Mouse (Mus musculus): ENCODE results near the gene Kmt5c.
"Not testable (repeated sequence)": the region's sequence is repeated elsewhere in the genome, so short reads cannot be mapped to it uniquely, and the experiment has no call there.

The Kmt5c gene

DNA sequence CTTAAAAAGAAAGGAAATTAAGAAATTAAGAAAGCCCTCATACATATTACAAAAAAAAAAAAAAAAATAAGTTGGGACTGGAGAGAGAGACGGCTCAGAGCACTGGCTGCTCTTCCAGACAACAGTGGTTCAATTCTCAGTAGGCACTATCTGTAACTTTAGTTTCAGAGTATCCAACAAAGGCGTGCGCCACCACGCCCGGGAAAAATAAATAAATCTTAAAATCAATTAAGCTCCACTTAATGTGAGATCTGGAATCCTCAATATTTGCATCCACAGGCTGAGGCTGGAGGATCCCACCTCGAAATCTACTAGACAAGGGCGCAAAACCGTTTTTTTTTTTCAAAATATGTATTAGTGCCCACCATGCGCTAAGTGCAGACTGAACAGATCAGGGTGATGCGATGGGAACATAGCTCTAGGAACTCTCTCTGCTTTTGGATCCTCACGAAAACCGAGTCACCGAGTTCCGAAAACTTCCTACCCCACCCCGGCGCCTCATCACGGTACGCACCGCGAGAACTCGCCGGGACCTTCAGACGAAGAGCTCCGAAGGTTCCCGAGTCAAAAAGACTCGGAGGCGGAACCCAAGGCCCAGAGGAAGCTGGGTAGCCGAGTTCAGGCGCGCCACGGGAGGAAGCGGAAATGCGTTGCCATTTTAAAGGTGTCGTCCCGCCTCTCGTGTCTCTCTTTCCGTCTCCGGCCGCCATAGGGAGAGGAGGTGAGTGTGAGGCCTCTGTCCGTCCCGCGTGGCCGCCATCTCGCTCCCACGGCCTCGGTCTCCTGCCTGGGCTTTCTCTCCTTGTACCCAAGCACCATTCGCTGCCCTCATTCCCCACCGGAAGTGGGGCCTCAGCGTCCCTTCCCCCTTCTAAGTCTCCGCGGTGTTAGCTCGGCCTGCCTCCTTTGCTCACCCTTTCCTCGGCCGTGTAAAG is 52.6 kb downstream of the Kmt5c start, which contains the start of gene Rpl28:
Gene Rpl28, plus strand, starts transcription at position 597 of the 935 bp plus-strand sequence.
- peak; percentile 92 for DNase-seq

DNA sequence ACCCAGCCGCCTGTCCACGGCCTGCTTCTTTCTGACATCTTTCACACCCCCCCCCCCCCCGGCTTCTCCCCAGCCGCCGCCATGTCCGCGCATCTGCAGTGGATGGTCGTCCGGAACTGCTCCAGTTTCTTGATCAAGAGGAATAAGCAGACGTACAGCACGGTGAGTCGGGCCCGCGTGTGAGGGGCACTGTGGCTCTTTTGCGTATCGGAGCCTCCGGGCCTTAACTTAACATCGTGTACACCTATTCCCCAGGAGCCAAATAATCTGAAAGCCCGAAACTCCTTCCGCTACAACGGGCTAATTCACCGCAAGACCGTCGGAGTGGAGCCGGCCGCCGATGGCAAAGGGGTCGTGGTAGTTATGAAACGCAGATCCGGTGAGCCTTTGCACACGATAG is 53.3 kb downstream of the Kmt5c start:
- DNase-seq, result not testable (repeated sequence)

DNA sequence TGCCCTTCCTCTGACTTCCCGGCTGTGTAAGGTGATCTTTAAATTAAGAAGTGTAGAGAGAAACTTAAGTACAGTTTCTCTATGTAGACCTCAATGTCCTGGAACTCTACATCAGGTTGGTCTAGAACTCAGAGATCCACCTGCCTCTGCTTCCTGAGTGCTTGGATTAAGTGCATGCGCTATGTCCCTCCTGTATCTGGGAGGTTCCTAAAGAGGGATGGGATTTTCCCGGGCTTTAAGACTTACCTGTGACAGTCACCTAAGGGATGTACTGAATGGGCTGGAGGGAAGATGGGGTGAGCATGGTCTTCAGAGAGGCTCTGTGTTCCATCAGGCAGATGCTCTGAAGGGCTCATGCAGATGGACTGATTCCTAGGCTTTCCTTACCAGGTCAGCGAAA is 53.8 kb downstream of the Kmt5c start:
- DNase-seq, result no peak

DNA sequence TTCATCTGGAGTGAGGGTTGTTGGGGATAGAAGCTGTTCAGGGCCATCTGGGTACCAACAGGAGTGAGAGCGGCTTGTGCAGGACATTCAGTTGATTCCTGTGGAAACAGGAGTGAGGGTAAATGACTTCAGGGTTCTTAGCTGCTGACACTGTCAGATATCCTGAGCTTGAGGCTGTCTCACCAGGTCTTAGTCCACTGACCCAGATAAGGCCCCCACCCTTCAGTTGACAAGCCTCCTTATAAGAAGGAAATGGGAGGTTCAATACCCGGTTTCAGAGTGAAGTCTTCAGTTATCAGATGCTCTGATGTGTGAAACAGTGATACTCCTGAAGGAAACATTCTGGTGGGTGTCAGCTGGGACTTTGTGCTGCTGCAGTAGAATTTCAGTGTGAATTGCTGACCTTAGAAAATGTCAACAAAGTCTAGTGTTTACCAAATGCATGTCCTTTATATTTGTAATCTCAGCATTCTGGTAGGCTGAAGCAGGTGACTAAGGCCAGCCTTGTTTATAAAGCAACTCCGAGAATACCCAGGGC is 54.8 kb downstream of the Kmt5c start:
- DNase-seq, result no peak

DNA sequence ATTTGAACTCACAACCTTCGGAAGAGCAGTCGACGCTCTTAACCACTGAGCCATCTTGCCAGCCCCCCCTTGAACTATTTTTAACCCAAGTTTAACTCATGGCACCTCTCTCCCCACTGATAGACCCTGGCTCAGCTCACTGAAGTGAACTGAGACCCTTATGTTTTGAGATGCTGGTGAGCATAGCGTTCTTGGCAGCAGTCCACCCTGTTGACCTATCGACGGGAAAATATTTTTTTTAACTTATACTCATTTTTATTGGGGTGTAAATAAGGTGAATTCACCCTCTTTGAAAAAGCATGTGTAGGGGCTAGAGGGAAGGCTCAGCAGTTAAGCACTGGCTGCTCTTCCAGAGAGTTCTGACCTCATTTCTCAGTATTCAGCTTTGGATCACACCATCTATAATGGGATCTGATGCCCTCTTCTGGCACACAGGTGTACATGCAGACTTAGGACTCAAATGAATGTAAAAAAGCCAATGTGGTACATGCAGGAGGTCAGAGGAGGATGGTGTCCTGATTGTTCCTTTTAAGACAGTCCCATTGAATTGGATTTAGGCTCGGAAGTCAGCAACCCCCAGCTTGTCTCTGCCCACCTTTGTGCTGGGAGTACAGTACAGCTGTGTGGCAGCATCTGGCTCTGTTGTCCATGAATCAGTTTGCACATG is 56.0 kb downstream of the Kmt5c start:
- DNase-seq, result peak; percentile 41

Data from cerebellum, adult 8-10 months (tissue).